Mouse (Mus musculus) midbrain, embryonic 10.5 days (tissue): Measurements from ENCODE around the gene Trim46. TPM values are rescaled to one million over a fixed set of nuclear protein-coding genes. Genes with fewer than 3 reads are reported as not detected.
A peak's percentile ranks its signal among the peaks of the same experiment; 100 is the strongest.

Experiments used
- DNase-seq: peaks from one replicate; pipeline ENCODE4 v3.0.0-alpha.2; 2017; ENCODE audit warnings: low spot score
- H3K27ac ChIP-seq: fragments of 300-500 bp; sonication (generic); replicated peaks from 2 replicates; pipeline ENCODE4 v1.5.1; 2016; ENCODE audit warnings: mild to moderate bottlenecking
- H3K27me3 ChIP-seq: fragments of 300-500 bp; sonication (generic); 2 replicates; pipeline ENCODE4 v1.6.1; 2016; ENCODE audit warnings: low read depth, mild to moderate bottlenecking; ENCODE audit not compliant: poor library complexity, severe bottlenecking
- H3K36me3 ChIP-seq: fragments of 300-500 bp; sonication (generic); 2 replicates; pipeline ENCODE4 v1.6.1; 2016; ENCODE audit warnings: mild to moderate bottlenecking, moderate library complexity
- H3K4me1 ChIP-seq: fragments of 300-500 bp; sonication (generic); 2 replicates; pipeline ENCODE4 v1.6.1; 2016
- H3K4me3 ChIP-seq: fragments of 300-500 bp; sonication (generic); 2 replicates; pipeline ENCODE4 v1.5.1; 2016; ENCODE audit warnings: mild to moderate bottlenecking, moderate library complexity
- H3K9me3 ChIP-seq: fragments of 300-500 bp; sonication (generic); replicated peaks from 2 replicates; pipeline ENCODE4 v1.6.1; 2016; ENCODE audit warnings: mild to moderate bottlenecking
- WGBS: fragments of 180-500 bp; shearing (Covaris S2); methylation state at CpG from one replicate; pipeline ENCODE4 v1.1.7; 2016; 5-methylcytosine and 5-hydroxymethylcytosine counted together
- microRNA counts: library from miRNA; unstranded; fragments of <30 nt; microRNA quantifications from one replicate; lab custom pipeline; 2017
- microRNA-seq: library from miRNA; unstranded; fragments of <30 nt; microRNA quantifications from one replicate; pipeline ENCODE4, GENCODE M21; 2017
- polyA plus RNA-seq: library from polyadenylated mRNA; unstranded; fragments of >200 nt; fragmentation: Nextera tagmentation; extraction: Ambion mirVana; gene quantifications from 2 replicates; pipeline ENCODE4 v1.2.1, GENCODE M21; 2016

Trim46 gene
- polyA plus RNA-seq, 1 experiment from 2014 or later, result 5.7 TPM

GRCm38 (mm10) chr3:89193853-89194252, 52.3 kb downstream of the Trim46 start:
- H3K27me3 ChIP-seq, result peaks cover under 1% of the 10 kb centered on the region; the same call in 1 of the 2 replicates
- 91% methylated on average over 2 of the region's 2 CpGs for WGBS
- DNase-seq, result no peak
- H3K4me1 ChIP-seq, result peaks cover 17% of the 10 kb centered on the region
- H3K36me3 ChIP-seq, result peaks cover 1% of the 10 kb centered on the region; the same call in 1 of the 2 replicates
- H3K9me3 ChIP-seq, result no peaks in the 10 kb centered on the region
- H3K27ac ChIP-seq, result no peak overlapping the region
- no peak overlapping the region for H3K4me3 ChIP-seq

- Histone ChIP-seq H3K4me1 (peaks cover 19% of the 10 kb centered on the region), H3K27ac (no peak overlapping the region)
- 84% methylated on average over 1 of the region's 1 CpGs for WGBS
Observed at GRCm38 (mm10) chr3:89193351-89193750, 52.8 kb downstream of the Trim46 start.

GRCm38 (mm10) chr3:89190436-89190835, 55.7 kb downstream of the Trim46 start:
- Histone ChIP-seq H3K9me3 (no peaks in the 10 kb centered on the region), H3K36me3 (peaks cover 21% of the 10 kb centered on the region), H3K4me3 (no peak overlapping the region), H3K27ac (no peak overlapping the region), H3K4me1 (peaks cover 29% of the 10 kb centered on the region), H3K27me3 (peaks cover 24% of the 10 kb centered on the region)
- 89% methylated on average over 8 of the region's 8 CpGs for WGBS
- no peak for DNase-seq

More at GRCm38 (mm10) chr3:89193351-89193750, 52.8 kb downstream of the Trim46 start:
- no peaks in the 10 kb centered on the region for H3K9me3 ChIP-seq
- peaks cover 6% of the 10 kb centered on the region for H3K27me3 ChIP-seq
- no peak overlapping the region for H3K4me3 ChIP-seq
- no peak for DNase-seq
- peaks cover 5% of the 10 kb centered on the region for H3K36me3 ChIP-seq

- Histone ChIP-seq H3K27me3 (peaks cover 24% of the 10 kb centered on the region), H3K36me3 (peaks cover 24% of the 10 kb centered on the region), H3K4me3 (no peak overlapping the region), H3K9me3 (no peaks in the 10 kb centered on the region), H3K4me1 (peaks cover 47% of the 10 kb centered on the region), H3K27ac (0 out of 2 replicates have a peak overlapping the region, but pooled peaks have one; percentile 3)
- no peak for DNase-seq
- 60% methylated on average over 12 of the region's 12 CpGs for WGBS
Observed at GRCm38 (mm10) chr3:89188478-89188875, 57.6 kb downstream of the Trim46 start.

- 0 out of 2 replicates have a peak overlapping the region, but pooled peaks have one; percentile 7 for H3K27ac ChIP-seq
- peaks cover 53% of the 10 kb centered on the region for H3K4me1 ChIP-seq
Observed at GRCm38 (mm10) chr3:89187690-89188477, 58.2 kb downstream of the Trim46 start.

GRCm38 (mm10) chr3:89187197-89187596, 58.9 kb downstream of the Trim46 start:
- peak overlapping the region; percentile 33 for H3K4me3 ChIP-seq
- H3K27me3 ChIP-seq, result peaks cover 24% of the 10 kb centered on the region
- H3K4me1 ChIP-seq, result peaks cover 60% of the 10 kb centered on the region
- WGBS, result 30% methylated on average over 23 of the region's 23 CpGs
- peaks cover 29% of the 10 kb centered on the region for H3K36me3 ChIP-seq
- H3K9me3 ChIP-seq, result no peaks in the 10 kb centered on the region
- DNase-seq, result no peak
- H3K27ac ChIP-seq, result peak overlapping the region; percentile 69

More at GRCm38 (mm10) chr3:89187690-89188477, 58.2 kb downstream of the Trim46 start:
- Histone ChIP-seq H3K9me3 (no peaks in the 10 kb centered on the region), H3K4me3 (no peak overlapping the region), H3K36me3 (peaks cover 24% of the 10 kb centered on the region), H3K27me3 (peaks cover 24% of the 10 kb centered on the region)
- DNase-seq, result no peak
- 62% methylated on average over 18 of the region's 18 CpGs for WGBS

MicroRNAs encoded within 50 kb of the gene (microRNA counts, 519-probe panel; counts per million panel counts)
- microRNA mmu-miR-92b (lab: Ali Mortazavi, UCI), result 2,695 counts per million, percentile 8 among the panel's probes with 10 or more counts

Small RNA genes lying within 50 kb of the gene (microRNA-seq; reads per million reads assigned to microRNA genes)
- gene Mir92b, result 27,934 reads per million, percentile 99 among the genes with 10 or more reads in this experiment

Other genes starting within 250 kb of the Trim46 start
- 18.2 and 26.1 TPM in 2 replicates for gene Rusc1, start 153.0 kb downstream of the Trim46 start, polyA plus RNA-seq
- gene Gm43738, start 145.2 kb downstream of the Trim46 start, polyA plus RNA-seq, result not detected in 2 replicates
- gene Fdps, start 144.3 kb downstream of the Trim46 start, polyA plus RNA-seq, result 366 and 381 TPM in 2 replicates
- gene Pklr, start 110.2 kb downstream of the Trim46 start, polyA plus RNA-seq, result 4.1 and 5.9 TPM in 2 replicates
- 6.3 and 10.6 TPM in 2 replicates for gene Hcn3, start 86.1 kb downstream of the Trim46 start, polyA plus RNA-seq
- gene Clk2, start 81.5 kb downstream of the Trim46 start, polyA plus RNA-seq, result 33.8 and 34.0 TPM in 2 replicates
- gene Scamp3, start 68.8 kb downstream of the Trim46 start, polyA plus RNA-seq, result 99.2 and 104 TPM in 2 replicates
- 31.0 and 35.0 TPM in 2 replicates for gene Fam189b, start 63.2 kb downstream of the Trim46 start, polyA plus RNA-seq
- 37.1 and 41.5 TPM in 2 replicates for gene Gba, start 43.4 kb downstream of the Trim46 start, polyA plus RNA-seq
- 82.2 and 108 TPM in 2 replicates for gene Thbs3, start 31.1 kb downstream of the Trim46 start, polyA plus RNA-seq
- 238 TPM in 2 replicates for gene Mtx1, start 19.2 kb downstream of the Trim46 start, polyA plus RNA-seq
- gene Muc1, start 17.3 kb downstream of the Trim46 start, polyA plus RNA-seq, result 1.8 and 3.4 TPM in 2 replicates
- 268 and 282 TPM in 2 replicates for gene Krtcap2, start 343 bp downstream of the Trim46 start, polyA plus RNA-seq
- 94.9 and 101 TPM in 2 replicates for gene Dpm3, start 13.0 kb upstream of the Trim46 start, polyA plus RNA-seq
- 29.8 and 34.3 TPM in 2 replicates for gene Slc50a1, start 24.3 kb upstream of the Trim46 start, polyA plus RNA-seq
- gene Efna1, start 34.8 kb upstream of the Trim46 start, polyA plus RNA-seq, result 11.8 TPM in 2 replicates
- gene Efna3, start 76.7 kb upstream of the Trim46 start, polyA plus RNA-seq, result 3.9 and 7.0 TPM in 2 replicates
- 20.5 and 21.9 TPM in 2 replicates for gene Efna4, start 91.7 kb upstream of the Trim46 start, polyA plus RNA-seq
- gene Adam15, start 103.7 kb upstream of the Trim46 start, polyA plus RNA-seq, result 30.5 and 34.9 TPM in 2 replicates
- 0.11 and 0.12 TPM in 2 replicates for gene Dcst2, start 115.7 kb upstream of the Trim46 start, polyA plus RNA-seq
- gene Dcst1, start 118.9 kb upstream of the Trim46 start, polyA plus RNA-seq, result 0.11 and 0.20 TPM in 2 replicates
- gene Zbtb7b, start 148.5 kb upstream of the Trim46 start, polyA plus RNA-seq, result 0.39 and 0.83 TPM in 2 replicates
- 0.68 and 1.2 TPM in 2 replicates for gene Lenep, start 156.5 kb upstream of the Trim46 start, polyA plus RNA-seq
- gene Flad1, start 165.6 kb upstream of the Trim46 start, polyA plus RNA-seq, result 27.9 and 34.2 TPM in 2 replicates
- 540 and 645 TPM in 2 replicates for gene Cks1b, start 172.1 kb upstream of the Trim46 start, polyA plus RNA-seq
- 51.8 TPM in 2 replicates for gene Shc1, start 172.1 kb upstream of the Trim46 start, polyA plus RNA-seq
- gene Pygo2, start 183.9 kb upstream of the Trim46 start, polyA plus RNA-seq, result 41.9 and 43.3 TPM in 2 replicates
- 18.6 and 19.9 TPM in 2 replicates for gene Pbxip1, start 190.4 kb upstream of the Trim46 start, polyA plus RNA-seq
- 79.0 and 79.2 TPM in 2 replicates for gene Pmvk, start 208.2 kb upstream of the Trim46 start, polyA plus RNA-seq